Mouse (Mus musculus) gonadal fat pad, adult 2 months (tissue): ENCODE data around the gene Kif1a. TPM values are rescaled to one million over a fixed set of nuclear protein-coding genes. Genes with fewer than 3 reads are reported as not detected.

Source experiments
- DNase-seq: peaks from one replicate; pipeline ENCODE4 v3.0.0-alpha.2; 2012; ENCODE audit warnings: low read depth
- polyA plus RNA-seq: library from polyadenylated mRNA; depleted of rRNA; stranded (reverse); fragments of >200 nt; gene quantifications from 2 replicates; pipeline ENCODE4 v1.2.3, GENCODE M21; 2012

Kif1a gene
- polyA plus RNA-seq, 1 experiment, result 1.6 TPM

GRCm38 (mm10) chr1:93026600-93026999 lies 75.2 kb downstream of the Kif1a start:
- DNase-seq, result no peak

DNA sequence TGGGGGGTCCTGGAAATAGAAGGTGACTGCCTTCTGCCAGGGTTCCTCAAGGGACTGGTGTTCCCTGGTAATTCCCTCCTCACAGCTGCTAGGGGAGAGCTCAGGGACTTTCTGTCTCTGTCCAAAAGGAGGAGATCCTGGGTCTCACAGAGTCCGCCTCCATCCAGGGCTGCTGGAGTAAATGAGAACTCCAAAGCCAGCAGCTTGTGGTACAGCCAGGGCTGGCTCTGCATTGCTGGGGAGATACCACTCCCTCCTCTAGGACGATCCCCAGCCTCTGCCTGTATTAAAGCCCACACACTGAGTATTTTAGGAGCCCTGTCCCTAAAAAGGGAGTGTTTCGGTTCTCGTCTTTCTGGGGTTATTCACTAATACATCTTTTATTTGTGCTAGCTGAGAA lies 81.1 kb downstream of the Kif1a start:
- no peak for DNase-seq

- DNase-seq, result no peak
Observed at GRCm38 (mm10) chr1:93018716-93019115, 83.0 kb downstream of the Kif1a start.

GRCm38 (mm10) chr1:93015136-93015535 lies 86.6 kb downstream of the Kif1a start:
- DNase-seq, result no peak

DNA sequence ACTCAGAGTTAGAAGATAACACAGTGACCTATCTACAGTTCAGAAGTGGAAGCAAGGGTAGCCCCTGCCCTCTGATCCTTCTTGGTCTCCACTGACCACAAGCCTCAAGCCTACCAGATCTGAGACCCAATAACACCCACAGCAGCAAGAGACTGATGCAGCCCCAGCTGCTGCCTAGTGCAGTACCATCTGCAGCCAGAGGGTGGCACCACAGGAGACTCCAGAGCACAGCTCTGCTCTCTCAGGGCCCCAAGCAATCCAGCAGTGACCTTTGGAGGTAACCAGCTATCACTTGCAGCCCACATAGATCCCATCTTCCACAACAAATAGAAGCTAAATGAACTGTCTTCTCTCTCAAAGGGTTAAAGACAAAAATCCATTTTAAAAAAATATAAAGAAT lies 87.3 kb downstream of the Kif1a start:
- DNase-seq, result no peak

DNA sequence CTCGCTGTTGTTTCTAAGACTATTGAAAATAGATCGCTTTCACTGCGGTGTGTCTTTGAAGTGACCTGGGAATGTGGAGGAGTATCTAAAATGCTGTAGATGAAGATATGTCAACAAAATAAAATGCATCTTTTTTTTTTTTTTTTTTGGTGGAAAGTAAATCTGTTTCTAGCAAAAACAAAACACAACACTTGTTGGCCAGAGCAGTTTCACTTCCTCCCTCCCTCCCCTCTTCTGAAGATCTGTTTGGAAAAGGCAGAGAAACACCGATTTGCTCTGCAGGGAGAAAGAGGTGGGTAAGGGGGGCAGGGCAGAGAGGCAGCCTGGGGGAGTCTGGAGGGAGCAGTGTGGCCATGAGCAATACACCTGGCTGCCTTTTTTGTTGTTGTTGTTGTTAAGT lies 88.4 kb downstream of the Kif1a start:
- DNase-seq, result no peak

- no peak for DNase-seq
Observed at GRCm38 (mm10) chr1:93012103-93012585, 89.6 kb downstream of the Kif1a start.

- DNase-seq, result no peak
Observed at GRCm38 (mm10) chr1:93010731-93011130, 91.0 kb downstream of the Kif1a start.

GRCm38 (mm10) chr1:93009196-93009595 lies 92.6 kb downstream of the Kif1a start:
- no peak for DNase-seq

DNA sequence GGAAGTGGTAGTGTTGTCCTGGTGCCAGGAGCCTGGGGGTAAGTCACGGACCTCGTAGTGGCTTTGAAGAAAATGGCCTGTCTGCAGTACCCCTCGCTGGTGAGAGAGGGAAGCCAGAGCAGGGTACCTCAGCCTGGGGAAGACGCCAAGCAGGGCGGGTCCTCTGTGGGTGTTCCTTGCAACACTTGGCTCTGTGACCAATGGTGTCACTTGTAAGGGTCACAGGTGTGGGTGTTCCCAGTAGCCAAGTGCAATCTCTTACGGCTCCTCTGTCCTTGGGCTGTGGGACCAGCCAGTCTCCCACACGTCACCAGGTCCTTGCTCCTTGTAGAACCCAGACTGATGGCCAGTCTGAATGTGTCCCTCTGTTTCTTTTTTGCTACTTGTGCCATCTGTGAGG lies 95.7 kb downstream of the Kif1a start, which contains the start of gene Aqp12:
Gene Aqp12, plus strand, starts transcription at position 274 of the 400 bp plus-strand sequence.
- DNase-seq, result no peak

DNA sequence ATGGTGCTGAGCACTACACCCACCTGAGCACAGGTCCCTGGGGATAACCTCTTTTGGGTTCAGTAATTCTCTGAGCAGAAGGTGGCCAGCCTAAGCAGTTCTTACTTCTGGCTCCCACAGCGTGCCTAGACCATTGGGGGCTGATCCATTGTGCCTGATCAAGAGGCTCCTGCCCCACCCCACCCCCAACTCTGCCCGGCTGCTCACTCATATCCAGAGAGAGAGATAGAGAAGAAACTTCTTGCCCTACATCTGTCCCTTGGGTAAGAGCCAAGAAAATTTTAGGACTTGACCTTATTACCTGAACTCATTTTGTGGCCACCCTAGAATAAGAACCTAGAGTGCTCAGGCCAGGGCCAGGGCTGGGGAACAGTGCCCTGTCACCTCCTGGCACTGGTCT lies 108.9 kb downstream of the Kif1a start:
- DNase-seq, result no peak

DNA sequence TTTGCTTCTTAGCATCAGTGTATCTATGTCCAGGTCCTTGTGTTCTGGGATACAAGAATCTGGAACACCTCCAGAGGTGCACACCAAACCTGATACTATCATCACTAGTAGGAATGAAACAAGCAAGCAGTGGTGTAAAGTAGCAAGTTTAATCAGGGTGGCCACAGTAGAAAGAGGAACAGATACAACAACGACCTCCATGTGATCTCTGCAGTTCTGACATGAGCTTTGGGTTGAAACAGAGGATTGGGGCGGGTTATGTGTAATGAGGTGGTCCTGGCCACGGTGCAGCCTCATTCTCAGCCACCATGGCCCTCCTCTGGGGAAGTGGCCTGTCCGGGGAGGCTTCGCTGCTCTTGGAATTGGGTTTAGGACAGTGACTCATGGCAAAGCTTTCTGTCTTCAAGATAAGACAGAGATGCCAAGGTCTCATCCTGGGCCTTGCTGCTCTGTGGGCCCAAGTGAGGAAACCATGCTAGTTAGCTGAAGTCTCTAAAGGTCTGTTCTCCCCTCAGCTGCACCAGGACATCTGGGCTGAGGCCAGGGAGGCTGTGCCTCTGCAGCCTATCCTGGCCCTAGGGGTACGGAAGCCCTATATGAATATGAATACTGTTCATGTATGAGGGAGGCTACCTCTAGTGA lies 109.4 kb downstream of the Kif1a start:
- DNase-seq, result no peak

- DNase-seq, result no peak
Observed at GRCm38 (mm10) chr1:92989891-92990290, 111.9 kb downstream of the Kif1a start.

- no peak for DNase-seq
Observed at GRCm38 (mm10) chr1:92988894-92989293, 112.9 kb downstream of the Kif1a start.

GRCm38 (mm10) chr1:92984999-92985398 lies 116.8 kb downstream of the Kif1a start:
- no peak for DNase-seq

- no peak for DNase-seq
Observed at GRCm38 (mm10) chr1:92982931-92983605, 118.7 kb downstream of the Kif1a start.

GRCm38 (mm10) chr1:92981056-92981845 lies 120.5 kb downstream of the Kif1a start:
- no peak for DNase-seq

GRCm38 (mm10) chr1:92979073-92979602 lies 122.6 kb downstream of the Kif1a start:
- DNase-seq, result no peak

GRCm38 (mm10) chr1:92978645-92979044 lies 123.1 kb downstream of the Kif1a start:
- DNase-seq, result no peak

DNA sequence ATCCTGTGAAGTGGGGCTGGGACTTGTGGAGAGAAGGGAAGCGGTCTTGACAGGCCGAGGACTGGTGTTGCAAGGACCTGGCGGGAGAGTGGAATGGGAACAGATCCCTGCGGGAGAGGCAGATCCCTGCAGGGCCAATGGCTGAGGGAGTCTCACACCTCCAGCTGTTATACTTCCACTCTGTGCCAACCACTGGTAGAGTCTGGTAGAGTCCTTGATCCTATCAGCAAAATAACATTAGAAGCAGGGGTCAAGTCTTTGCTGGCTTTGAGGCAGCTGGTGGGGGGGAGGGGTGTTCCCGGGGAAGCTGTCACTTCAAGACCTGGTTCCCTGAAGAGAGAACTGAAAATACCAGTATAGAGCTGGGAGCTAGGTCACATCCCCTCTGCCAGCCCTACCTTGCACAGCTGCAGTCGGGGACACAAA lies 125.6 kb downstream of the Kif1a start:
- peak; percentile 16 for DNase-seq

GRCm38 (mm10) chr1:92972854-92973253 lies 128.9 kb downstream of the Kif1a start:
- DNase-seq, result no peak
